ENCODE assay signal across 14 mouse cellular contexts in the genomic region with DNA sequence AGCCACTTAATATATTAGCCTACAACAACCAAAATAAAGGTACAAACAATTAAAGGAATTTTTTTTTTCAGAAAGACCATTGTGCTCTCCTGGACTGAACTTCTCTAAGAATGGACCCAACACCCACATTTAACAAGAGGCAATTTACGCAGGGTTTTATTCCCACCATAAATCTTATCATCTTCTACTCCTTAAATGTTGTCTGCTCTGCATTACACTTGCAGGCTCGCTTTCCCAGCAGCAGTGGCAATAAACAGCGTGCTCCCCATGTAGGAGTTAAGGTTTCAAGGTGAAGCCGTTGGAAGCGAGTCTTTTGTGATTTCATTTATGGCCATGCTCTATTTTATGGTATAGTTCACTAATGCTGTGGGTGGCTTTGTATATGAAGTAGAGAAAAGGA.
"Had no signal": no experiment of that assay in that cellular context is flagged by ENCODE, and none has a peak within 500 bp of the region (broad histone marks: within the 10 kb centered on the region; RNA-seq: fewer than 3 reads in every experiment).

No protein-coding gene starts in this region.

- H3K4me3 ChIP-seq: midbrain, embryonic 10.5 days; midbrain, embryonic 12.5 days; neural tube, embryonic 12.5 days; stomach, embryonic 15.5 days had no signal

- H3K36me3 ChIP-seq: midbrain, embryonic 10.5 days; midbrain, embryonic 12.5 days; neural tube, embryonic 12.5 days; stomach, embryonic 15.5 days had no signal

- H3K4me1 ChIP-seq: midbrain, embryonic 10.5 days; midbrain, embryonic 12.5 days; neural tube, embryonic 12.5 days; stomach, embryonic 15.5 days had no signal

- H3K4me2 ChIP-seq: lung, embryonic 14.5 days; midbrain, embryonic 12.5 days; neural tube, embryonic 12.5 days; stomach, embryonic 15.5 days had no signal

- H3K9ac ChIP-seq: lung, embryonic 14.5 days; midbrain, embryonic 12.5 days; neural tube, embryonic 12.5 days; stomach, embryonic 15.5 days had no signal

- DNase-seq: lung, adult 18-20 months; lung, embryonic 14.5 days; lung, postnatal 10 days; lung, postnatal 4 days; midbrain, embryonic 14.5 days; right cerebral cortex, postnatal 14 days; thymus, adult 2 months; thymus, postnatal 25 days; thymus, postnatal 4 days had no signal

- H3K9me3 ChIP-seq: midbrain, embryonic 10.5 days; midbrain, embryonic 12.5 days; neural tube, embryonic 12.5 days; stomach, embryonic 15.5 days had no signal

- H3K27me3 ChIP-seq: neural tube, embryonic 12.5 days; stomach, embryonic 15.5 days had no signal

- H3K27ac ChIP-seq: midbrain, embryonic 10.5 days; midbrain, embryonic 12.5 days; neural tube, embryonic 12.5 days; stomach, embryonic 15.5 days; stomach, postnatal 0 days had no signal
